Mouse (Mus musculus) E14TG2a.4 (cell line): Measurements from ENCODE around the gene Uxs1.

Experiments used
- CTCF ChIP-seq: conservative IDR thresholded peaks from 2 replicates; pipeline ENCODE4 v1.5.1; 2014; ENCODE audit warnings: low read length
- POU5F1 ChIP-seq: IDR thresholded peaks from 2 replicates; pipeline ENCODE4 v1.6.1; 2014; ENCODE audit warnings: low read length, borderline replicate concordance

GRCm38 (mm10) chr1:43730491-43730924, 97.1 kb downstream of the Uxs1 start, which contains the start of gene 1500015O10Rik:
- TF ChIP-seq CTCF (no peak), POU5F1 (no peak)
